Mouse (Mus musculus): ENCODE measurements at regions not wholly inside any gene's neighbourhood (a gene's known extent, or its start where the extent isn't known, plus 50 kb on each side); places are given as distances from the start of the nearest gene placed in this dataset.

DNA sequence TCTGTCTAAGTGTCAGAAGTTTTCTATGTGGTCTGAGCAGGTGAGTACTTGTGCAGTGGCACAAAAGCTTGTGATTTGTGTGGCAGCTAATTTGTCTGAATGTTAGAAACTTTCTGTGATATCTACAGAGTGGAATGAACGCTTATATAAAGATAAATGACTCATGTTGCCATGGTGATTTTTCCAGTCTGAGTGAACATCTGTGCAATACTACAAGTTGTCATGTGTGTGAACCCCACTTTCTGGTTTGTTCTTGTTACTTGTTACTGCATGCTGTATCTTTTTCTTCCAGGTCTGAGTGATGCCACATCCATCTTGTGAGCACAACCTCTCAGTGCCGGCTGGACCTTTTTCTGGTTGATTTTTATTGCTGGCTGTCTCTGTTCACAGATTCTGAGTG is 96.8 kb downstream of the Btbd35f7 start:
- intact Hi-C loops (cut with DNase I): no loop called here
- no peak for TF ChIP-seq CTCF (IDR thresholded peaks at IDR 0.05)
- DNase-seq (ENCODE audit: extremely low spot score in 1 of 2, low spot score in 2 of 2): no peak

DNA sequence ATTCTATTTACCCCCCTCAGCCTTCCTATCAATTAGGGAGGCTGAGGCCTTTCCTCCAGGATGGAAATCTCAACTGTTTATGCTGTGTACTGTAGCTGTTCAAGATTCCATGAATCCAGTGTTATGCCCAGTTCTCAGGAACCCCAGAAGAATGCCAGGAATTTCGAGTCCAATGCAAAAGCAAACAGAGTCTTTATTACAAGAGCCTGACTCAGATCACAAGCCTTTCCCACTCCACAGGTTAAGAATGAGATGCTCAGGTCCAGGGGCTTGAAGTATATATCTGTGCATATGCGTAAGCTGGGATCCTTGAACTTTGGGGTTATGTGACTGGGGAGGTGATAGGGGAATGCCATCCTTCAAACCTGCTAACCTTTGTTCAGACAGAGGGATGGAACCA is 129.6 kb downstream of the Btbd35f7 start:
- Histone ChIP-seq H3K4me3 (no peak overlapping the region), H3K27ac (no peak overlapping the region)
- DNase-seq (ENCODE audit: extremely low spot score in 1 of 2, low spot score in 2 of 2): no peak
- no peak for TF ChIP-seq CTCF (IDR thresholded peaks at IDR 0.05)
- intact Hi-C loops (cut with DNase I): no loop called here

More for the DNA sequence above, 96.8 kb downstream of the Btbd35f7 start:
- Histone ChIP-seq H3K4me3 (no peak overlapping the region), H3K27ac (no peak overlapping the region)

DNA sequence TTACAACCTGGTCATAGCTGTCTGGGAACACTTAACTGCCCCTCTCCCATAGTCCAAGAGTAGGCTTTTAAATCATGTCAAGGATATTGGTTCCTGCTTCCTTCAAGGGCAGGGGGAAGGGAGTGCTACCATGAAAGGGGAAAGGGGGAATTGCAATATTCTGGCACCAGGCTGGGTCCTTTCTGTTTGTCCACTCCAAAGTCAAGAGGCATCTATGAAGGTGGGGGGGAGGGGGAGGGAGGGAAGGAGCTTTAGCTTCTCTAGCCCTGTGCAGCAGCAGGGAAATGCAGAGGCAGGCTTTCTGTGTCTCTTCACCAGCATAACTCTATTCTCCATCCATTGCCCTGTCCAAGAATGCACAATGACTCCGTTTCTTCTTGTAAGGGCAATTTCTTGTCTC is 130.0 kb downstream of the Btbd35f7 start:
- intact Hi-C loops (cut with DNase I): no loop called here
- DNase-seq (ENCODE audit: extremely low spot score in 1 of 2, low spot score in 2 of 2): no peak
- Histone ChIP-seq H3K4me3 (no peak overlapping the region), H3K27ac (no peak overlapping the region)
- no peak for TF ChIP-seq CTCF (IDR thresholded peaks at IDR 0.05)

DNA sequence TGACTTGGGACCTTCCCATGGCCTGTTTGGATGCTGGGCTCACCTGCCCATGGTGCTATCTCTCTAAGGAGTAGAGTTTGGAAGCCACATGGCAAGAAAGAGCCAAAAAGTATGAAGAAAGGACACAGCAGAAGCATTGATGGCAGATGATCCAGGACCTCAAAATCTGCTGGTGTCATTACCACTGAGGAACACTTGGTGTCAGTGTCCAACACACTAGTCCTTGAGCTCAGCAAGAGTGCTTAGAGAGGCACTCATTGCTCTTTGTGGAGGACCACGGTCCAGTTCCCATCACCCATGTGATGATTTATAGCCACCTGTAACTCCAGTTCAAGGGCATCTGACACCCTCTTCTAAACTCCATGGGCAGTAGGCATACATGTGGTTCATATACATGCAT is 134.3 kb downstream of the Btbd35f7 start:
- DNase-seq (ENCODE audit: extremely low spot score in 1 of 2, low spot score in 2 of 2): no peak
- Histone ChIP-seq H3K27ac (no peak overlapping the region), H3K4me3 (no peak overlapping the region)
- peak; percentile 49 for TF ChIP-seq CTCF (IDR thresholded peaks at IDR 0.05)
- intact Hi-C loops (cut with DNase I): no loop called here

Measured in left cerebral cortex, adult 2 months (tissue).